Mouse (Mus musculus): ENCODE results near the gene Acan. TPM values are rescaled to one million over a fixed set of nuclear protein-coding genes. Genes with fewer than 3 reads are reported as not detected.

Acan gene
- polyA plus RNA-seq, 1 experiment from 2014 or later: 0.44 TPM

DNA sequence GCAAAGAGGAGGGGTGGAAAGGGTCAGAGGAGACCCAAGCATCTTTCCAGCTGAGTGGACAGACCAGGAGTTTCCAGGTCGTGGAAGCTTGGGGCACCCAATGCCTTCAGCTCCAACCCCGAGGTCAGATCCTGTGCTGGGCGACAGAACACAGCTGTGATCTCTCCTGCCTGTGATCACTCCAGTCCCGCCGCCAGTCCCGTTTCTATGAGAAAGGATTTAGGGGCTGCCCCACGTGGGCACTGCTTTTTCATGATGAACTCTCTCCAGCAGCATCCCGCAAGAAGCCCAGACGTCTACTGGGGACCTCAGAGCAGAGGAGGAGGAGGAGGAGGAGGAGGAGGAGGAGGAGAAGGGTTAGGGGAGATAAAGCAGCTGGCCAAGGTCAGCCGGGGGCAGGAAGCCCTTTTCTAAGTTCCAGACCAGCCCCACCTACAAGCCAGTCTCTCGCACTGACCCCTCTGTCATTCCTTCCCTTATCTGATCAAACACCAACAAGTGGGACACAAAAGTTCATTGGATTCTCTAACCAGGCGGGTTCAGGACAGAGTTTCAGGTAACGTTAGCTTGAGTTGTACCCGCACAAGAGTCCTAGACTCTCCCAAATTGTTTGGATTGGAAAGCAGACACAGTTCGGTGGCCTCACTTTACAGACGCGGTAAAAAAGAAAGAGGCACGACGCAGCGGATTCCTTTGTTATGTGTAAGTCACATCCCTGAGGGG, 94.8 kb downstream of the Acan start:
- WGBS: under 1% methylated on average over 20 of the region's 20 CpGs
- DNase-seq (ENCODE audit: low spot score) (no peak), ATAC-seq (ENCODE audit: insufficient read depth, low FRiP score, low TSS enrichment) (no peak)
- peaks cover 11% of the 10 kb centered on the region; the same call in 1 of the 2 replicates for H3K4me1 ChIP-seq (ENCODE audit: control insufficient read depth, insufficient read depth, low read length)
- peak overlapping the region; percentile 85 for H3K4me2 ChIP-seq (ENCODE audit: low read depth)
- H3K36me3 ChIP-seq (ENCODE audit: control insufficient read depth, insufficient read depth, low read length): no peaks in the 10 kb centered on the region; the same call in 1 of the 2 replicates
- peak overlapping the region; percentile 54 for H3K4me3 ChIP-seq (ENCODE audit: low read depth, low read length)
- H3K27ac ChIP-seq (ENCODE audit: low read depth, low read length): no peak overlapping the region
- no peaks in the 10 kb centered on the region for H3K27me3 ChIP-seq (ENCODE audit: control insufficient read depth, insufficient read depth, low read length)
- H3K9me3 ChIP-seq (ENCODE audit: control insufficient read depth, low read length): no peaks in the 10 kb centered on the region
- peak overlapping the region; percentile 58 for H3K9ac ChIP-seq (ENCODE audit: low read length)

- peak; percentile 94 for DNase-seq (ENCODE audit: low spot score)
- Histone ChIP-seq H3K4me1 (ENCODE audit: control insufficient read depth, insufficient read depth, low read length) (peaks cover 11% of the 10 kb centered on the region; the same call in 1 of the 2 replicates), H3K27ac (ENCODE audit: low read depth, low read length) (no peak within 1 kb of the TSS), H3K9me3 (ENCODE audit: control insufficient read depth, low read length) (no peaks in the 10 kb centered on the region), H3K36me3 (ENCODE audit: control insufficient read depth, insufficient read depth, low read length) (no peaks in the 10 kb centered on the region; the same call in 1 of the 2 replicates), H3K4me3 (ENCODE audit: low read depth, low read length) (peak within 1 kb of the TSS; percentile 54), H3K9ac (ENCODE audit: low read length) (peak within 1 kb of the TSS; percentile 58), H3K27me3 (ENCODE audit: control insufficient read depth, insufficient read depth, low read length) (no peaks in the 10 kb centered on the region), H3K4me2 (ENCODE audit: low read depth) (peak within 1 kb of the TSS; percentile 85)
- 0% methylated on average over 39 of the region's 39 CpGs for WGBS
- peak; percentile 95 for ATAC-seq (ENCODE audit: insufficient read depth, low FRiP score, low TSS enrichment)
Observed at GRCm38 (mm10) chr7:79148711-79149266, 95.5 kb downstream of the Acan start, which contains the start of gene Mfge8. Mfge8 (minus strand) TSS chr7:79149060.

DNA sequence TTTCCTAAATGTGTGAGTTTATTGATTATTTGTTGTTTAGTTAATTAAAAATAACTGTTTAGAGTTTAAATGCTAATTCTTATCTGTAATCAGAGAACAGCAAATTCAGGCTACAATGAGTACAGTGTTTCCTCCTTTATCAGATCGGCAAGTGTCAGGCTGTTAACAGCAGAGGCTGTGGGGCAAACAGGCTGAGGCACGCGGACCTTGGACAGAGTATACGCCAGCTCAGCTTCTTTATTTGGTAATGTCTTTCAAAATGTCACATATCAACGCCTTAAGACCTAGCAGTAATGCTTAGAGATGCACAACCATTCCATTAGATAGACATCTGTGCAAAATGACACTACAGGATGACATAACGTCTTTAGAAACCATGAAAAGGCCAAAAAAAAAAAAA, 96.2 kb downstream of the Acan start:
- Histone ChIP-seq H3K4me3 (ENCODE audit: low read depth, low read length) (no peak overlapping the region), H3K36me3 (ENCODE audit: control insufficient read depth, insufficient read depth, low read length) (no peaks in the 10 kb centered on the region), H3K4me1 (ENCODE audit: control insufficient read depth, insufficient read depth, low read length) (peaks cover 11% of the 10 kb centered on the region; the same call in 1 of the 2 replicates), H3K9me3 (ENCODE audit: control insufficient read depth, low read length) (no peaks in the 10 kb centered on the region), H3K4me2 (ENCODE audit: low read depth) (no peak overlapping the region), H3K27ac (ENCODE audit: low read depth, low read length) (no peak overlapping the region), H3K27me3 (ENCODE audit: control insufficient read depth, insufficient read depth, low read length) (no peaks in the 10 kb centered on the region), H3K9ac (ENCODE audit: low read length) (no peak overlapping the region)
- 77% methylated on average over 6 of the region's 6 CpGs for WGBS
- ATAC-seq (ENCODE audit: insufficient read depth, low FRiP score, low TSS enrichment): no peak
- DNase-seq (ENCODE audit: low spot score): no peak

GRCm38 (mm10) chr7:79159406-79159805, 106.1 kb downstream of the Acan start:
- Histone ChIP-seq H3K9me3 (ENCODE audit: control insufficient read depth, low read length) (no peaks in the 10 kb centered on the region), H3K4me3 (ENCODE audit: low read depth, low read length) (no peak overlapping the region), H3K9ac (ENCODE audit: low read length) (no peak overlapping the region), H3K36me3 (ENCODE audit: control insufficient read depth, insufficient read depth, low read length) (no peaks in the 10 kb centered on the region), H3K27me3 (ENCODE audit: control insufficient read depth, insufficient read depth, low read length) (no peaks in the 10 kb centered on the region), H3K4me2 (ENCODE audit: low read depth) (no peak overlapping the region), H3K27ac (ENCODE audit: low read depth, low read length) (no peak overlapping the region), H3K4me1 (ENCODE audit: control insufficient read depth, insufficient read depth, low read length) (no peaks in the 10 kb centered on the region)
- WGBS: 95% methylated on average over 1 of the region's 1 CpGs
- no peak for DNase-seq (ENCODE audit: low spot score)
- no peak for ATAC-seq (ENCODE audit: insufficient read depth, low FRiP score, low TSS enrichment)

Other genes with a start within 250 kb of the Acan start
- gene Det1, start 206.2 kb upstream of the Acan start, polyA plus RNA-seq (2014; fragmentation: Nextera tagmentation; extraction: Ambion mirVana): 22.0 and 22.2 TPM in 2 replicates
- 49.1 and 52.5 TPM in 2 replicates for gene Aen, start 157.6 kb upstream of the Acan start, polyA plus RNA-seq (2014; fragmentation: Nextera tagmentation; extraction: Ambion mirVana)
- 0.45 and 0.49 TPM in 2 replicates for gene Isg20, start 140.1 kb upstream of the Acan start, polyA plus RNA-seq (2014; fragmentation: Nextera tagmentation; extraction: Ambion mirVana)
- 1.2 and 2.7 TPM in 2 replicates for gene Hapln3, start 77.5 kb downstream of the Acan start, polyA plus RNA-seq (2014; fragmentation: Nextera tagmentation; extraction: Ambion mirVana)
- 81.6 and 85.2 TPM in 2 replicates for gene Mfge8, start 95.6 kb downstream of the Acan start, polyA plus RNA-seq (2014; fragmentation: Nextera tagmentation; extraction: Ambion mirVana)
- gene Abhd2, start 219.7 kb downstream of the Acan start, polyA plus RNA-seq (2014; fragmentation: Nextera tagmentation; extraction: Ambion mirVana): 14.0 and 14.3 TPM in 2 replicates

Data from neural tube, embryonic 11.5 days (tissue).